In the genomic region with DNA sequence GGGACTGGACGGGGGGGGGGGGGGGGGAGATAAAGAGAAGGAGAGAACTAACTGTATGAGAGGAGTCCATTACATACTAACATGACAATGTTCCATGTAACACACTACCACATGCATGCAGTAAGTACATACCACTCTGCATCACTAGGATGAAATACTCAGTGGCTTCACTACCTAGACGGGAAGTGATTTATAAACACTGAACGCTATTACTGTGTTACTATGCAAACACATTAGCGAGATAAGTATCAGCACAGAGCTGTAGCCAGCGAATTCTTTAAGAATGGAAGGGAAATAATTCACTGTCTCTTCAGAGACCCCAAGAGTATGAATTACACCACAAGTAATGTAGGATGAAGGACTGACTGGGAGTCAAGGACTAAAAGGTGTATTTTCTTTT, we compare ENCODE assay signal across 8 mouse cellular contexts.
"Had no signal": no experiment of that assay in that cellular context is flagged by ENCODE, and none has a peak within 500 bp of the region (broad histone marks: within the 10 kb centered on the region; RNA-seq: fewer than 3 reads in every experiment).

No protein-coding gene starts in this region.

- H3K36me3 ChIP-seq: limb, embryonic 10.5 days; liver, embryonic 12.5 days; midbrain, embryonic 13.5 days had no signal

- ATAC-seq: liver, embryonic 12.5 days; midbrain, embryonic 13.5 days had no signal

- H3K9ac ChIP-seq: liver, embryonic 12.5 days; midbrain, embryonic 13.5 days had no signal

- H3K27ac ChIP-seq: left cerebral cortex, adult 2 months; limb, embryonic 10.5 days; liver, embryonic 12.5 days; midbrain, embryonic 13.5 days had no signal

- H3K27me3 ChIP-seq: liver, embryonic 12.5 days; midbrain, embryonic 13.5 days had no signal

- DNase-seq: kidney, adult 8-10 months; right cerebral cortex, adult 18-20 months; right cerebral cortex, postnatal 25 days; thymus, postnatal 36 days had no signal

- H3K4me2 ChIP-seq: liver, embryonic 12.5 days; midbrain, embryonic 13.5 days had no signal

- H3K4me1 ChIP-seq: limb, embryonic 10.5 days had no signal

- H3K9me3 ChIP-seq: limb, embryonic 10.5 days; liver, embryonic 12.5 days; midbrain, embryonic 13.5 days had no signal

- H3K4me3 ChIP-seq: left cerebral cortex, adult 2 months; limb, embryonic 10.5 days; liver, embryonic 12.5 days; midbrain, embryonic 13.5 days had no signal
